Mouse (Mus musculus) intestine, embryonic 14.5 days (tissue): ENCODE results near the gene Arrdc3. TPM values are rescaled to one million over a fixed set of nuclear protein-coding genes. Genes with fewer than 3 reads are reported as not detected.

Experiments
- ATAC-seq: fragments of 200-750 bp; cut with Nextera tagmentation; replicated peaks from 2 replicates; pipeline ENCODE4 v1.8.0; 2017; ENCODE audit warnings: low read depth, moderate number of reproducible peaks, moderate TSS enrichment, moderate library complexity; ENCODE audit not compliant: low FRiP score, low TSS enrichment
- DNase-seq: peaks from one replicate; pipeline ENCODE4 v3.0.0-alpha.2; 2018; ENCODE audit warnings: low spot score
- H3K27ac ChIP-seq: fragments of 300-500 bp; sonication (generic); 2 replicates; pipeline ENCODE4 v1.5.1; 2014; ENCODE audit warnings: low read depth, mild to moderate bottlenecking, control low read depth
- H3K27me3 ChIP-seq: fragments of 300-500 bp; sonication (generic); replicated peaks from 2 replicates; pipeline ENCODE4 v1.6.1; 2014; ENCODE audit warnings: low read length, control low read depth; ENCODE audit not compliant: control insufficient read depth, insufficient read depth
- H3K36me3 ChIP-seq: fragments of 300-500 bp; sonication (generic); 2 replicates; pipeline ENCODE4 v1.6.1; 2014; ENCODE audit warnings: low read length, control low read depth; ENCODE audit not compliant: control insufficient read depth, insufficient read depth
- H3K4me1 ChIP-seq: fragments of 300-500 bp; sonication (generic); replicated peaks from 2 replicates; pipeline ENCODE4 v1.6.1; 2014; ENCODE audit warnings: low read length, control low read depth, mixed read lengths; ENCODE audit not compliant: control insufficient read depth, insufficient read depth
- H3K4me2 ChIP-seq: fragments of 300-500 bp; sonication (generic); 2 replicates; pipeline ENCODE4 v1.6.1; 2014; ENCODE audit warnings: low read length
- H3K4me3 ChIP-seq: fragments of 300-500 bp; sonication (generic); 2 replicates; pipeline ENCODE4 v1.5.1; 2014; ENCODE audit warnings: low read depth, low read length, control low read depth, mixed read lengths
- H3K9ac ChIP-seq: fragments of 300-500 bp; sonication (generic); 2 replicates; pipeline ENCODE4 v1.6.1; 2014; ENCODE audit warnings: mild to moderate bottlenecking, low read length
- H3K9me3 ChIP-seq: fragments of 300-500 bp; sonication (generic); 2 replicates; pipeline ENCODE4 v1.6.1; 2016; ENCODE audit warnings: low read length, control low read depth; ENCODE audit not compliant: control insufficient read depth
- WGBS: fragments of 180-500 bp; shearing (Covaris S2); extraction: QIAGEN DNeasy Blood & Tissue Kit; methylation state at CpG from one replicate; pipeline ENCODE4 v1.1.7; 2014; 5-methylcytosine and 5-hydroxymethylcytosine counted together
- polyA plus RNA-seq: library from polyadenylated mRNA; unstranded; fragments of >200 nt; fragmentation: Nextera tagmentation; extraction: Ambion mirVana; gene quantifications from 2 replicates; pipeline ENCODE4 v1.2.1, GENCODE M21; 2014

The Arrdc3 gene
- polyA plus RNA-seq, 1 experiment from 2014 or later, result 59.5 TPM

DNA sequence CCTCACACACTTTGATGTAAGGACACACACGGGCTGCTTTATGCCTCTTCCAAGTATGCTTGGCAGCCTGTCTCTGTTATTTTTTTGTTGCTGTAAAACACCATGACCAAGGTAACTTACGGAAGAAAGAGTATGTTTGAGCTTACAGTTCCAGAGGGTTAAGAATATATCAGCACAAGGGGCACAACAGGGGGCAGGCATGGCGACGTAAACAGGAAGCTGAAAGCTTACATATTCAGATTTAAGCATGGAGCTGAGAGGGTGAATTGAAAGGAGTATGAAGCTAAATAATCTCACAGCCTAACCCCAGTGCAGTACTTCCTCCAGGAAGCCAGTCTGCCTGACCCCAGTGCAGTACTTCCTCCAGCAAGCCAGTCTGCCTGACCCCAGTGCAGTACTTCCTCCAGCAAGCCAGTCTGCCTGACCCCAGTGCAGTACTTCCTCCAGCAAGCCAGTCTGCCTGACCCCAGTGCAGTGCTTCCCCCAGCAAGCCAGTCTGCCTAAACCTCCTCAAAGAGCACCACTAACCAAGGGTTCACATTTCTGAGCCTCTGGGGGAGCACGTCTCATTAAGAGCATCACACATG is 49.7 kb downstream of the Arrdc3 start:
- H3K9ac ChIP-seq, result no peak overlapping the region
- no peaks in the 10 kb centered on the region for H3K36me3 ChIP-seq
- H3K9me3 ChIP-seq, result no peaks in the 10 kb centered on the region
- no peak overlapping the region for H3K4me3 ChIP-seq
- H3K27ac ChIP-seq, result no peak overlapping the region
- H3K27me3 ChIP-seq, result no peaks in the 10 kb centered on the region
- WGBS, result 43% methylated on average over 5 of the region's 5 CpGs
- ATAC-seq (no peak), DNase-seq (no peak)
- no peak overlapping the region for H3K4me2 ChIP-seq
- H3K4me1 ChIP-seq, result peaks cover 9% of the 10 kb centered on the region

DNA sequence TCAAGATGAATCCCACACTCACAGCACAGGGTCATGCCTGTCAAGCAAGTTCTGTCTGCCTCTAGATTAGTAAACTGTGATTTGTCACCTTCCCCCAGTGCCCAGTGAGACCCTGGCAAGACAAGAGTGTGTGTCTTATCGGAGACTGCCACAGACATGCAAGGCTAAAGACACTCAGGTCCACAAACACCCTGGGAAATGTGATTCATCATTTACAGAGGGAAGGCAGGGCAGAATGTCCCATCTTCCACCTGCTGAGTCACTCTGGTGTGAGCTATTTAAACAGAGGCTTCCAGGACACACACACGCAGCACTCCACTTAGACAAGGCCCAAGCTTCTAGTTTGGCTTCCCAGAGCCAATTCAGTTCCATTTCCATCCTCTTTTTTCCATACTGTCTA is 53.2 kb downstream of the Arrdc3 start:
- WGBS, result 71% methylated on average over 2 of the region's 2 CpGs
- Histone ChIP-seq H3K27ac (no peak overlapping the region), H3K4me1 (peaks cover 5% of the 10 kb centered on the region), H3K4me3 (no peak overlapping the region), H3K27me3 (no peaks in the 10 kb centered on the region), H3K4me2 (no peak overlapping the region), H3K9me3 (no peaks in the 10 kb centered on the region), H3K9ac (no peak overlapping the region), H3K36me3 (no peaks in the 10 kb centered on the region)
- ATAC-seq, result no peak
- no peak for DNase-seq

- DNase-seq (no peak), ATAC-seq (no peak)
- H3K4me1 ChIP-seq, result peaks cover 5% of the 10 kb centered on the region
- no peaks in the 10 kb centered on the region for H3K27me3 ChIP-seq
- H3K36me3 ChIP-seq, result no peaks in the 10 kb centered on the region
- H3K27ac ChIP-seq, result no peak overlapping the region
- 60% methylated on average over 4 of the region's 4 CpGs for WGBS
- no peaks in the 10 kb centered on the region for H3K9me3 ChIP-seq
- H3K9ac ChIP-seq, result no peak overlapping the region
- H3K4me2 ChIP-seq, result no peak overlapping the region
- H3K4me3 ChIP-seq, result no peak overlapping the region
Observed at GRCm38 (mm10) chr13:80939228-80939627, 56.0 kb downstream of the Arrdc3 start.

DNA sequence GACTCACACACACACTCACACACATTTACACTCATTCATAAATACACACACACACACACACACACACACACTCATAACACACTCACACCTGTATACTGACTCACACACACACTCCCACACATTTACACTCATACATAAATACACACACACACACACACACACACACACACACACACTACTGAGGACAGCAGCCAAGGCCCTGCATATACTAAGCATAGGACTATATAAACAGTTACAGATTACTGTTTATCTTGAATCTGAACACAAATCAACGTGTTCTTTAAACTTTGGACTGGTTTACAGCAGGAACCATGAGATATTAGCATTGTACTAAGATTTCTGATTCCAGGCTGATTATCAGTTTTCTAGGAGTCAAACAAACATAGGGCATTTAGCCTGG is 56.7 kb downstream of the Arrdc3 start:
- Histone ChIP-seq H3K9me3 (no peaks in the 10 kb centered on the region), H3K9ac (no peak overlapping the region), H3K4me1 (peaks cover 5% of the 10 kb centered on the region), H3K36me3 (no peaks in the 10 kb centered on the region), H3K4me2 (no peak overlapping the region), H3K4me3 (no peak overlapping the region), H3K27me3 (no peaks in the 10 kb centered on the region), H3K27ac (no peak overlapping the region; the same call in 1 of the 2 replicates)
- DNase-seq (no peak), ATAC-seq (peak; percentile 25; the same call in 1 of the 2 replicates)
- WGBS, result 11% methylated on average over 1 of the region's 1 CpGs

GRCm38 (mm10) chr13:80940421-80940820 is 57.2 kb downstream of the Arrdc3 start:
- ATAC-seq (peak; percentile 32; the same call in 1 of the 2 replicates), DNase-seq (no peak)
- no peaks in the 10 kb centered on the region for H3K27me3 ChIP-seq
- H3K4me3 ChIP-seq, result no peak overlapping the region
- H3K9me3 ChIP-seq, result no peaks in the 10 kb centered on the region
- no peak overlapping the region for H3K9ac ChIP-seq
- H3K27ac ChIP-seq, result peak overlapping the region; percentile 62; the same call in 1 of the 2 replicates
- 39% methylated on average over 5 of the region's 5 CpGs for WGBS
- no peak overlapping the region for H3K4me2 ChIP-seq
- peaks cover 5% of the 10 kb centered on the region for H3K4me1 ChIP-seq
- no peaks in the 10 kb centered on the region for H3K36me3 ChIP-seq

GRCm38 (mm10) chr13:80940860-80941630 is 57.9 kb downstream of the Arrdc3 start:
- Histone ChIP-seq H3K36me3 (no peaks in the 10 kb centered on the region), H3K4me3 (no peak overlapping the region), H3K9ac (no peak overlapping the region), H3K9me3 (no peaks in the 10 kb centered on the region), H3K4me1 (peaks cover 5% of the 10 kb centered on the region), H3K27ac (peak overlapping the region; percentile 62), H3K27me3 (no peaks in the 10 kb centered on the region), H3K4me2 (no peak overlapping the region)
- 0 out of 2 replicates have a peak, but pooled peaks have one; percentile 47 for ATAC-seq
- 60% methylated on average over 10 of the region's 10 CpGs for WGBS
- no peak for DNase-seq

DNA sequence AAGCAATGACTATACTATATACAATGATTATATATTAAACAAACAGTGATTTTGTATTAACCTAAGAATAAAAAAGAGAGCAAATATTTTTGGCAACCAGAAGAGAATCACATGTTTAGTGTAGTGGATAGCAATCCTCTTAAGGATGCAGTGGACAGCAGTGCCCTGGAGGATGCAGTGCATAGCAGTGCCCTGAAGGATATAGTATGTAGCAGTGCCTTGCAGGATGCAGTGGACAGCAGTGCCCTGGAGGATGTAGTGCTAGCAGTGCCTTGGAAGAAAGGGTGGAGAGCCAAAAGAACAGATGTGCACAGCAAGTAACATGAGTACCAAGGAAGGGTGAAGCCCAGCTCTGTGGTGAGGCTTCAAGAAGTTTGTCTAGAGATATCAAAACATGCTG is 61.3 kb downstream of the Arrdc3 start:
- Histone ChIP-seq H3K4me3 (no peak overlapping the region), H3K4me2 (no peak overlapping the region), H3K9ac (no peak overlapping the region), H3K27ac (no peak overlapping the region), H3K4me1 (peaks cover 5% of the 10 kb centered on the region), H3K27me3 (no peaks in the 10 kb centered on the region), H3K36me3 (no peaks in the 10 kb centered on the region), H3K9me3 (no peaks in the 10 kb centered on the region)
- no peak for ATAC-seq
- DNase-seq, result no peak
